Mouse (Mus musculus): ENCODE measurements around the gene Chad. TPM values are rescaled to one million over a fixed set of nuclear protein-coding genes. Genes with fewer than 3 reads are reported as not detected.

Chad gene
- polyA plus RNA-seq (2015; fragmentation: Nextera tagmentation; extraction: Ambion mirVana) = 0.32 and 0.38 TPM in 2 replicates

- ATAC-seq (ENCODE audit: low FRiP score) = 0 out of 2 replicates have a peak, but pooled peaks have one; percentile 43
- peaks cover 15% of the 10 kb centered on the region for H3K4me1 ChIP-seq (replicated peaks)
- WGBS = 3% methylated on average over 35 of the region's 35 CpGs
- H3K27me3 ChIP-seq = peaks cover 33% of the 10 kb centered on the region
- H3K4me2 ChIP-seq = peak within 1 kb of the TSS; percentile 53
- H3K9ac ChIP-seq = peak within 1 kb of the TSS; percentile 63
- no peaks in the 10 kb centered on the region for H3K36me3 ChIP-seq
- no peaks in the 10 kb centered on the region for H3K9me3 ChIP-seq
- peak within 1 kb of the TSS; percentile 31 for H3K4me3 ChIP-seq
- H3K27ac ChIP-seq = no peak within 1 kb of the TSS
Observed at GRCm38 (mm10) chr11:94564437-94565150, at the start of gene Chad. TSS of gene Chad (plus strand) at chr11:94565047.

GRCm38 (mm10) chr11:94521219-94521843, 43.5 kb upstream of the Chad start, which contains the start of gene Mycbpap:
TSS of gene Mycbpap (minus strand) at chr11:94521742.
- peak; percentile 75 for ATAC-seq (ENCODE audit: low FRiP score)
- WGBS = under 1% methylated on average over 42 of the region's 42 CpGs
- H3K9ac ChIP-seq = peak within 1 kb of the TSS; percentile 76
- H3K36me3 ChIP-seq = no peaks in the 10 kb centered on the region
- peaks cover 19% of the 10 kb centered on the region for H3K4me1 ChIP-seq (replicated peaks)
- no peak within 1 kb of the TSS for H3K27ac ChIP-seq
- peak within 1 kb of the TSS; percentile 48 for H3K4me3 ChIP-seq
- peak within 1 kb of the TSS; percentile 83 for H3K4me2 ChIP-seq
- H3K27me3 ChIP-seq = no peaks in the 10 kb centered on the region
- H3K9me3 ChIP-seq = no peaks in the 10 kb centered on the region

GRCm38 (mm10) chr11:94526171-94526879, 38.5 kb upstream of the Chad start:
- Histone ChIP-seq H3K4me2 (no peak overlapping the region), H3K9ac (no peak overlapping the region), H3K27ac (no peak overlapping the region), H3K36me3 (no peaks in the 10 kb centered on the region), H3K4me3 (no peak overlapping the region), H3K9me3 (no peaks in the 10 kb centered on the region), H3K27me3 (no peaks in the 10 kb centered on the region), H3K4me1 (replicated peaks) (peaks cover 13% of the 10 kb centered on the region; the same call in 1 of the 2 replicates)
- WGBS = 37% methylated on average over 9 of the region's 9 CpGs
- ATAC-seq (ENCODE audit: low FRiP score) = no peak

GRCm38 (mm10) chr11:94528879-94529278, 36.0 kb upstream of the Chad start:
- ATAC-seq (ENCODE audit: low FRiP score) = no peak
- Histone ChIP-seq H3K36me3 (no peaks in the 10 kb centered on the region), H3K27me3 (no peaks in the 10 kb centered on the region), H3K9me3 (no peaks in the 10 kb centered on the region), H3K4me3 (no peak overlapping the region), H3K9ac (no peak overlapping the region), H3K4me2 (no peak overlapping the region), H3K4me1 (replicated peaks) (0 out of 2 replicates have a peak, but pooled peaks cover 9% of the 10 kb centered on the region), H3K27ac (no peak overlapping the region)
- 57% methylated on average over 3 of the region's 3 CpGs for WGBS

GRCm38 (mm10) chr11:94533171-94533570, 31.7 kb upstream of the Chad start:
- Histone ChIP-seq H3K4me1 (replicated peaks) (peaks cover 6% of the 10 kb centered on the region; the same call in 1 of the 2 replicates), H3K36me3 (no peaks in the 10 kb centered on the region), H3K9me3 (no peaks in the 10 kb centered on the region), H3K4me3 (no peak overlapping the region), H3K27ac (no peak overlapping the region), H3K4me2 (no peak overlapping the region), H3K9ac (no peak overlapping the region), H3K27me3 (no peaks in the 10 kb centered on the region)
- ATAC-seq (ENCODE audit: low FRiP score) = no peak
- 73% methylated on average over 8 of the region's 8 CpGs for WGBS

- Histone ChIP-seq H3K9ac (no peak overlapping the region; the same call in 1 of the 2 replicates), H3K4me1 (replicated peaks) (peaks cover 6% of the 10 kb centered on the region; the same call in 1 of the 2 replicates), H3K36me3 (peaks cover 9% of the 10 kb centered on the region; the same call in 1 of the 2 replicates), H3K9me3 (no peaks in the 10 kb centered on the region), H3K27me3 (no peaks in the 10 kb centered on the region), H3K4me3 (no peak overlapping the region), H3K27ac (no peak overlapping the region), H3K4me2 (no peak overlapping the region)
- 70% methylated on average over 8 of the region's 8 CpGs for WGBS
- no peak for ATAC-seq (ENCODE audit: low FRiP score)
Observed at GRCm38 (mm10) chr11:94538733-94539292, 26.0 kb upstream of the Chad start.

GRCm38 (mm10) chr11:94539761-94540160, 25.1 kb upstream of the Chad start:
- Histone ChIP-seq H3K9ac (no peak overlapping the region), H3K9me3 (no peaks in the 10 kb centered on the region), H3K27me3 (no peaks in the 10 kb centered on the region), H3K27ac (no peak overlapping the region), H3K4me2 (no peak overlapping the region), H3K4me1 (replicated peaks) (peaks cover 12% of the 10 kb centered on the region), H3K4me3 (no peak overlapping the region), H3K36me3 (peaks cover 9% of the 10 kb centered on the region; the same call in 1 of the 2 replicates)
- WGBS = 82% methylated on average over 7 of the region's 7 CpGs
- ATAC-seq (ENCODE audit: low FRiP score) = no peak

- no peak overlapping the region for H3K4me2 ChIP-seq
- ATAC-seq (ENCODE audit: low FRiP score) = no peak
- no peak overlapping the region for H3K27ac ChIP-seq
- H3K4me1 ChIP-seq (replicated peaks) = peaks cover 8% of the 10 kb centered on the region
- peaks cover 9% of the 10 kb centered on the region; the same call in 1 of the 2 replicates for H3K36me3 ChIP-seq
- no peak overlapping the region for H3K9ac ChIP-seq
- WGBS = 90% methylated on average over 4 of the region's 4 CpGs
- H3K27me3 ChIP-seq = no peaks in the 10 kb centered on the region
- H3K9me3 ChIP-seq = no peaks in the 10 kb centered on the region
- no peak overlapping the region for H3K4me3 ChIP-seq
Observed at GRCm38 (mm10) chr11:94542400-94542799, 22.4 kb upstream of the Chad start.

GRCm38 (mm10) chr11:94543344-94543743, 21.5 kb upstream of the Chad start:
- H3K9me3 ChIP-seq = no peaks in the 10 kb centered on the region
- H3K27me3 ChIP-seq = no peaks in the 10 kb centered on the region
- no peak overlapping the region for H3K27ac ChIP-seq
- H3K4me2 ChIP-seq = no peak overlapping the region
- peaks cover 9% of the 10 kb centered on the region; the same call in 1 of the 2 replicates for H3K36me3 ChIP-seq
- H3K4me1 ChIP-seq (replicated peaks) = peaks cover 14% of the 10 kb centered on the region
- H3K9ac ChIP-seq = no peak overlapping the region
- no peak for ATAC-seq (ENCODE audit: low FRiP score)
- no peak overlapping the region for H3K4me3 ChIP-seq
- WGBS = 85% methylated on average over 12 of the region's 12 CpGs

GRCm38 (mm10) chr11:94543932-94544331, 20.9 kb upstream of the Chad start:
- Histone ChIP-seq H3K27ac (no peak overlapping the region), H3K4me2 (no peak overlapping the region), H3K4me1 (replicated peaks) (peaks cover 15% of the 10 kb centered on the region), H3K36me3 (peaks cover 9% of the 10 kb centered on the region; the same call in 1 of the 2 replicates), H3K4me3 (no peak overlapping the region), H3K9ac (no peak overlapping the region), H3K27me3 (no peaks in the 10 kb centered on the region), H3K9me3 (no peaks in the 10 kb centered on the region)
- no peak for ATAC-seq (ENCODE audit: low FRiP score)
- 37% methylated on average over 9 of the region's 9 CpGs for WGBS

- H3K27ac ChIP-seq = no peak overlapping the region
- WGBS = 48% methylated on average over 18 of the region's 18 CpGs
- H3K36me3 ChIP-seq = peaks cover 9% of the 10 kb centered on the region; the same call in 1 of the 2 replicates
- no peak for ATAC-seq (ENCODE audit: low FRiP score)
- H3K4me2 ChIP-seq = peak overlapping the region; percentile 34
- H3K4me3 ChIP-seq = no peak overlapping the region
- peak overlapping the region; percentile 20 for H3K9ac ChIP-seq
- no peaks in the 10 kb centered on the region for H3K27me3 ChIP-seq
- no peaks in the 10 kb centered on the region for H3K9me3 ChIP-seq
- H3K4me1 ChIP-seq (replicated peaks) = peaks cover 18% of the 10 kb centered on the region
Observed at GRCm38 (mm10) chr11:94544422-94544821, 20.4 kb upstream of the Chad start.

GRCm38 (mm10) chr11:94546381-94546780, 18.5 kb upstream of the Chad start:
- H3K9ac ChIP-seq = no peak overlapping the region
- no peak overlapping the region for H3K27ac ChIP-seq
- no peaks in the 10 kb centered on the region for H3K9me3 ChIP-seq
- H3K36me3 ChIP-seq = peaks cover 6% of the 10 kb centered on the region; the same call in 1 of the 2 replicates
- no peak for ATAC-seq (ENCODE audit: low FRiP score)
- H3K4me1 ChIP-seq (replicated peaks) = peaks cover 20% of the 10 kb centered on the region
- no peak overlapping the region for H3K4me2 ChIP-seq
- no peak overlapping the region for H3K4me3 ChIP-seq
- H3K27me3 ChIP-seq = no peaks in the 10 kb centered on the region
- 98% methylated on average over 5 of the region's 5 CpGs for WGBS
